Mouse (Mus musculus) heart, adult 9 months (tissue): ENCODE measurements at regions not wholly inside any gene's neighbourhood (a gene's known extent, or its start where the extent isn't known, plus 50 kb on each side); places are given as distances from the start of the nearest gene placed in this dataset.
A peak's percentile ranks its signal among the peaks of the same experiment; 100 is the strongest.

Experiments used
- DNase-seq, 2 experiments: peaks; one replicate each; pipeline ENCODE4 v3.0.0; 2022; ENCODE audit warnings: low spot score in 2 of 2

- DNase-seq, result no peak
These were observed 380.3 kb upstream of the Arrdc3 start for GRCm38 (mm10) chr13:80502927-80503326.

GRCm38 (mm10) chr13:80514171-80514981 lies 368.8 kb upstream of the Arrdc3 start:
- DNase-seq, result no peak

DNA sequence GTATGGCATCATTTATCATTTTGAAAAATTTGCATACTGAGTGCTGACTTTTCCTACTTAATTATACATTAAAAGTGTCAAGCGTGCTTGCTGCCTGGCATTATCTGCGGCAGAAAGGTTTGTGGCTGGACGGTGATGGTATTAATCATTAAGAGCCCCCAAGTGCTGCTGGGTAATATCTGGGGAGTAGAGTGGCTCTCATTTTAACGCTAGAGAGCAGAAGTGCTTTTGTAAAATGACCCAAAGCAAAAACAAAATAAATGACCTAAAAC lies 368.3 kb upstream of the Arrdc3 start:
- DNase-seq, result no peak

DNA sequence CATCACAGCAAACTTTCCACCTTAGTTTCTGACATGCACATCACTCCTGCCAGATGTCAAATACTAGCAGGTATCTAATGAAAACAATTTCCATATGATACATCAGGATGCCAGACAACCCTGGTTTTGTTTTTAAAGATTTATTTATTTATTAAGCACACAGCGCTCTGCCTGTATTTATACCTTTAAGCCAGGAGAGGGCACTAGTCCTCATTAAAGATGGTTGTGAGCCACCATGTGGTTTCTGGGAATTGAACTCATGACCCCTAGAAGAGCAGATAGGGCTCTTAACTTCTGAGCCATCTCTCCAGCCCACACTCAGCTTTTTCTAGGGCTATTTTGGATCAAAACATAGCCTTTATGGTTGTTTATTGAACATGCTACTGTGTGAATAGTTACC lies 364.3 kb upstream of the Arrdc3 start:
- DNase-seq, result no peak

DNA sequence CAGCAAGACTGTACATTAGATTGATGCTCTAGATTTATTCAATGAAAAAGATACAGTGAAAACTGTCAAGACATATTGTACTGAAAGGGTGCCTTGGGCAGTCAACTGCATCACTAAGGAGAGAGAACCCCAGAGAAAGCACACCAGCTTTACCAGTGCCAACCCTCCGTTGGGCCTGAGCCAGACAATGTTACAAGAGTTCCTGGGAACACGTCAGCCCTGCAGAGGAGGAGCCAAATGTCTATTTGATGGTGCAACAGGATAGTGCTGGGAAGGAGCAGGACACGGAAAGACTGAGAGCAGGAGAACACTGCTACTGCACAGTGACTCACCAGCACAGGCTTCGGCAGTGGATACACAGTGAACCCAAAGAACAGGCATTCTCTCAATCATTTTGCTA lies 363.4 kb upstream of the Arrdc3 start:
- no peak for DNase-seq

GRCm38 (mm10) chr13:80535755-80536350 lies 347.3 kb upstream of the Arrdc3 start:
- peak; percentile 49 to 74 for DNase-seq

- DNase-seq, result no peak
These were observed 338.2 kb upstream of the Arrdc3 start for GRCm38 (mm10) chr13:80544951-80545350.

- peak; percentile 25 to 30 for DNase-seq
These were observed 326.0 kb upstream of the Arrdc3 start for GRCm38 (mm10) chr13:80557156-80557555.
